Mouse (Mus musculus): Measurements from ENCODE around the gene Tor4a.

DNA sequence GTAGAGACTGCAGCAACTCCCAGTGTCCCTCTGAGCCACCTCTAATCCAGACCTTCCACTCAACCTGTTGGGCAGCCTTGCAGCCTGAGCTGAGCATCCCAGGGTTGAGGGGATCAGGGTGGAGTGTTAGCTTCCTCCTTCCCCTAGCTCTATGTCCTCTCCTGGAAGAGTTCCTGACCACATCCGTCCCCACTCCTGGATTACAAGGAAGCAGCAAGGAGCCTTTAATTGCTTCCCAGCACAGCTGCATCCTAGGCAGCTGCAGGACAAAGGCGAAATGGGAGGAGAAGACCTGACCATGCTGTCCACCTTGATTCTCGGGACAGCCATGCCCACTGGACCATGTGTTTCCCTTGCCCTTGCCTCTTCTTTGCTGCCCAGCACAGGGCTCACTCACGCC, 19.6 kb downstream of the Tor4a start:
- no peak for TF ChIP-seq CTCF (IDR thresholded peaks at IDR 0.05; ENCODE audit: extremely low read depth, insufficient read length, insufficient replicate concordance, low read depth, low read length)
- no peak for TF ChIP-seq POLR2A (IDR thresholded peaks at IDR 0.05; ENCODE audit: low read depth, low read length)

Data from small intestine, adult 2 months (tissue).